Mouse (Mus musculus): ENCODE measurements around the gene Palm3.
"Not testable (repeated sequence)": the region's sequence is repeated elsewhere in the genome, so short reads cannot be mapped to it uniquely, and the experiment has no call there.

The Palm3 gene

GRCm38 (mm10) chr8:84021096-84021495, at the start of gene Palm3:
Gene Palm3, plus strand, starts transcription at chr8:84021471.
- DNase-seq, result peak; percentile 77

DNA sequence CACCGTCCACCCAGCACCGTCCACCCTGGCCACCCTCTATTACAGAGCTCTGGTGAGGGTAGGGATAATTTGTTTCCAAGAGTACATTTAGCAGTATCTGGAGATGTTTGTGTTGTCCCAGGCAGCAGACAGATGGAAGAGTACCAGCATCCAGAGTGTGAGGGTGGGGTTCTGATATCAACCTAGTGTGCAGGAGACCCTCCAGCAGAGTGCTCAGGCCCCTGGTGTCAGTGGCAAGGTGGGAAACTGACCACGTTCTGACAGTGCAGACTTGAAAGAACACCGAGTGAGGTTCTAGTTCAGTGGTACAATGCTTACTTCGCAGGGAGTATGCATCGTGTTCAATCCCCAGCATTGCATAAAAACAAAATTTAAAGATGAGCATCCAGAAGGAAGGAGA, 49.6 kb upstream of the Palm3 start:
- no peak for DNase-seq

DNA sequence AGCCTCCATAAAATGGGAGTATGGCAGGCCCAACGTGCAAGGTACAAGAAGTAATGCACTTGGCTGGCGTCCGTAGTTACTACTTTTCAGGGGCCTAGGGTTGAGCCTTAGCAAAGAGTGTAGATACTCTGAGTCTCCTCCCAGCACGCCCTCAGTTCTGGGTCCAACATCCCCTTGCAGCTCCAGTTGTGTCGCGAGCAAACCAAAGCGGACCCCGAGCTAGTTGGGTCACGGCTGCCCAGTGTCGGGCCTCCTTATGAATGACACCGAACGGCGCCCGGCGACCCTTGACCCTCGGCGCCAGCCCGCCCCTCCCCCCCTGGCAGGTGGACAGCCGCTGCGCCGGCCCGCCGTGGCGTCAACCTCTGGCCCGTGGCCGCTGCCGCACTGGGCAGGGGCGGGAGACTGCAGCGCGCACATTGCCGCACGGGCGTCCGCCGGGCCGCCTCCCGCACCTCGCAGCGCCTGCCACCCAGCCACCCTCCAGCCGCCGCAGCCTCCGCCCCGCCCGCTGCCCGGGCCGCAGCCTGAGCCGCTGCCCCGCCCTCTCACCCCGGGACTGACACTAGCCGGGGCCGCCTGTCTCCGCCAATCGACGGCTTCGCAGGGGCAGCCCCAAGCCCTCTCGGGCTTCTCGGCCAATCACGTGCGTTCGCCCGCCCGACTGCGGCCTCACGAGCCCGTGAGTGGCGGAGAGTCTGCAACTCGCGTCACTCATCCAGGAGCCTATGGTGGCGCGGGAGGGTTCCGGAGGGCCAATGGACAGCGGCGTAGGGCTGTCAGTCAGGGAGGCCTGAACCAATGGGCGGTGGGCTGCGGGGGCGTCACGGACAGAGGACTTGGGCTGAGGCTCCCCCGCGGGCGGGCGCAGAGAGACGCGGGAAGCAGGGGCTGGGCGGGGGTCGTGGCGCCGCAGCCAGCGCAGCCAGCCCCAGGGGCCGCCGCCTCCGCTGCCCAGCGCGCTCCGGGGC, 48.8 kb upstream of the Palm3 start, which contains the start of gene Prkaca:
Gene Prkaca (plus strand): TSS at position 844 of the 971 bp plus-strand sequence.
- peak; percentile 96 for DNase-seq

- DNase-seq, result no peak
These were observed 47.9 kb upstream of the Palm3 start for GRCm38 (mm10) chr8:83973161-83974031.

DNA sequence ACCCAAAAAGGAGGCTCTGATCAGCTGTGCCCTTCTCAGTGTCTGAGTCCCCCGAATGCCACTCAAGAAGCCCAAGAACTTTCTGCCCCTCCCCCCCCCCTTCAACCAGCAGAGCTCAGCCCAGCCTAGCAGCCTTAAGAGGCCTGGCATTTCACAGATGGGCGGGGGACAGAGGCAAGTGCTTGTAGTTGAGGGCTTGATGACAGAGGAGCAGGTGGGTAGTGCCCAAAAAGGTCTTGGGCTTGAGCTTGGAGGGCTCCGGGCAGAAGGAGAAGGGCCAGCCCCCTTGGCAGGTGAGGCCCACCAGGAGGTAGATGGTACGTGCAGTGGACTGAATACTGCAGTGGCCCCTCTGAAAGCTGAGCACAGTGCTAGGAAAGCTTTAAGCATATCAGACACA, 46.8 kb upstream of the Palm3 start:
- DNase-seq, result no peak

- DNase-seq, result peak; percentile 58
These were observed 45.1 kb upstream of the Palm3 start for GRCm38 (mm10) chr8:83976101-83976630.

- no peak for DNase-seq
These were observed 44.4 kb upstream of the Palm3 start for GRCm38 (mm10) chr8:83976779-83977350.

DNA sequence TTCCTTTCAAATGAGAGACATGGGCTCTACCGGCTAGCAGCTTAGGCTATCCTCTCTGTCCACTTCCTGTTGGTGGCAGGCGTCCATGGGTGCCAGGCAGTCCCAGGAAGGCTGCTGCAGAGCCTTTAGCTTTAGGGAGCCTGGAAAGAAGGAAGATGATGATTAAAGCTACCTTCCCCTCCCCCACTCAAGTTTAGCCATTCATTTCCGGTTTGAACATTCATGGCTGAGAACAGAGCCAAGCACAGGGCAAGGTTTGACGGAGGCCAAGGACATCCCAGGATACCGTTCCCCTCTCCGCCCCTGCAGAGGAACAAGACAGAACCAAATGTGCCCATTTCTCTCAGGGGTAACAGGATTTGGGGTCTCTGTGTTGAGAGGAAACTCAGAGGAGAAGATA, 43.6 kb upstream of the Palm3 start:
- peak; percentile 42 for DNase-seq

DNA sequence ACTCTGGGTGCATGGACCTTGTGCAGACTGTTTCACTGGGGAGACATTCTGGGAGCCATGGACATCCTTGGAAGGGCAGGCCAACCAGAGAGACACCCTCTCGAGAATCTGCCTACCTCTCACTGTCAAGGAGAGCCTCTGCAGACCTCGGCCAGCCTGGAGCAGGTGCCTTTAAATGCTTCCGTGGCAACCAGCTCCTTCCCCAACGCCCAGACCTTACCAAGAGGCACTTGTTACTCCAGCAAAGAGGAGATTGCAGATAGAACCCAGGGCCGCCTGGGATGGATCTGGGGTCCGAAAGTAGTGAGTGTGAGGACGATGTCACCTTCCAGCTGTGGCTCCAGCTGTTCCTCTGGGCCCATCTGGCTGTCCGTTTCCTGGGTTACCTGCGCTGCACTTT, 43.1 kb upstream of the Palm3 start:
- DNase-seq, result no peak

DNA sequence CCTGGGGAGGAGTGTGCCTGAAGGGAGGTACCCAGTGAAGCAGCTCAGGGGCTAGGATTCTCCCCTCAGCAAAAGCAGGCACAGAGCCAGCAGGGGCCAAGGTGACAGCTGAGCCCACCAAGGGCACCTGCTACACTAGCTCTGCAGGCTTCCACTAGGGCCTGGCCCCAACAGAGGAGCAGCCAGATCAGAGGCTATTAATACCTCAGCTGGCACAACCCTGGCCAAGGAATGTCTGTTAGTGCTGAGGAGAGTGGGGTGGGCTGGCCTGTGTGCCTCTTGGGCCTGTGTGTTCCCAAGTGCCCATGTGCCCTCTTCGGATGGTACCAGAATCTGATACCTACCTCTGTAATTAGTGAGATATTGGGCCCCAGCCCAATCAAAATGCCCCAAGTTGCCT, 41.0 kb upstream of the Palm3 start:
- no peak for DNase-seq

GRCm38 (mm10) chr8:83980845-83981244, 40.4 kb upstream of the Palm3 start:
- DNase-seq, result no peak

GRCm38 (mm10) chr8:83981533-83981932, 39.7 kb upstream of the Palm3 start:
- DNase-seq, result no peak

GRCm38 (mm10) chr8:83982449-83982848, 38.8 kb upstream of the Palm3 start:
- no peak for DNase-seq

DNA sequence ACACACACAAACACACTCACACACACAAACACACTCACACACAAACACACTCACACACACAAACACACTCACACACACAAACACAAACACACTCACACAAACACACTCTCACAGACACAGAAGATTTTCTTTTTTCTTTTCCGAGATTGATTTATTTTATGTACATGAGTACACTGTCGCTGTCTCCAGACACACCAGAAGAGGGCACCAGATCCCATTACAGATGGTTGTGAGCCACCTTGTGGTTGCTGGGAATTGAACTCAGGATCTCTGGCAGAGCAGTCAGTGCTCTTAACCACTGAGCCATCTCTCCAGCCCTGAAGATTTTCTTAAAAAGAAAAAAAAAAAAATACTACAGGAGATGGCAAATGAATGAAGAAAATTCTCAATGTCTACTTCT, 38.0 kb upstream of the Palm3 start:
- not testable (repeated sequence) for DNase-seq

DNA sequence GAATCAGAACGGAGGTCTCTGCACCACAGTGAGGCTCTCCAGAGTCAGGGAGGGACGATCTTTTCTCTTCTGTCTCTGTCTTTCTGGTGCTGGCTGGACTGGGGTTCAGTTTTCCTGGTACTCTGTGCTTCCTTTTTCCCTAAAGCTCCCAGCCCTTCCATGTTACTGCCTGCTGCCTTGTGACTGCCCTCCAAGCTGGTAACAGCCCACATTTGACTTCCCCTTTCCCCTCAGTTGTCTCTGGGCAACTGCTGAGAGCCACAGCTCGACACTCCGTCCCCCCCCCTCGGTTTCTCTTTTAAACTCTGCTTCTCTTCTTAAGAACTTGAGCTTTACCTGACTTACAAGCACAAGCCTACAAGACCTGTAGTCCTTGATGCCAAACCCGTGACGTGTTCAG, 32.0 kb upstream of the Palm3 start:
- DNase-seq, result no peak

- no peak for DNase-seq
These were observed 31.1 kb upstream of the Palm3 start for GRCm38 (mm10) chr8:83990170-83990569.

- no peak for DNase-seq
These were observed 28.8 kb upstream of the Palm3 start for GRCm38 (mm10) chr8:83992488-83992887.

GRCm38 (mm10) chr8:83994030-83994429, 27.2 kb upstream of the Palm3 start:
- no peak for DNase-seq

DNA sequence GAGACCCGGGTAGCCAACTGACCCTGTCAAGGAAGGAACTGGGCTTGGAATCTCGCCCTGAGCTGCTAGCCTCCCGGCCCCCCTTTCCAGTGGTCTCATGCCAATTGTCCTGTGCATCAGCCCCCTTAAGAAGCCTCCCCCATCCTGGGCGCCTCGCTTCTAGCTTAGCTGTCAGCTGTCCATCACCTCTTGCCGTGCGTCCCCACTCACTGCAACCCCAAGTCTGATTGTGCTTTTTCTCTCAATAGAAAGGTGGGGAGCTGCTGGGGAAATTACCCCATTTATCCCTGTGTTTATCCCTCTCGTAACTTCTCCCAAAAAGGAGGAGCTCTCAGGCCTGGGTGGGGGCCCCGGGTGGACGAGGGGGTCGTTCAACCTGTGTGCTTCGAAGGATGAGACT, 25.3 kb upstream of the Palm3 start:
- no peak for DNase-seq

- DNase-seq, result peak; percentile 88
These were observed 24.4 kb upstream of the Palm3 start for GRCm38 (mm10) chr8:83996567-83997505.

- peak; percentile 64 for DNase-seq
These were observed 23.6 kb upstream of the Palm3 start, which contains the start of gene Samd1 for GRCm38 (mm10) chr8:83997511-83998141. Gene Samd1, plus strand, starts transcription at chr8:83997672.
